Mouse (Mus musculus) stomach, postnatal 0 days (tissue): ENCODE measurements around the gene Chka. TPM values are rescaled to one million over a fixed set of nuclear protein-coding genes. Genes with fewer than 3 reads are reported as not detected.

ENCODE experiments used
- ATAC-seq: fragments of 200-750 bp; cut with Nextera tagmentation; 2 replicates; pipeline ENCODE4 v1.8.0; 2017; ENCODE audit not compliant: low FRiP score, low TSS enrichment
- DNase-seq: peaks from one replicate; pipeline ENCODE4 v3.0.0-alpha.2; 2016; ENCODE audit warnings: low spot score
- H3K27ac ChIP-seq: fragments of 300-500 bp; sonication (generic); replicated peaks from 2 replicates; pipeline ENCODE4 v1.5.1; 2014; ENCODE audit warnings: mild to moderate bottlenecking, control low read depth
- H3K27me3 ChIP-seq: fragments of 300-500 bp; sonication (generic); 2 replicates; pipeline ENCODE4 v1.6.1; 2014; ENCODE audit warnings: low read length; ENCODE audit not compliant: control insufficient read depth, insufficient read depth
- H3K36me3 ChIP-seq: fragments of 300-500 bp; sonication (generic); 2 replicates; pipeline ENCODE4 v1.6.1; 2014; ENCODE audit warnings: low read length, mixed read lengths; ENCODE audit not compliant: control insufficient read depth, insufficient read depth
- H3K4me1 ChIP-seq: fragments of 300-500 bp; sonication (generic); replicated peaks from 2 replicates; pipeline ENCODE4 v1.6.1; 2014; ENCODE audit warnings: antibody characterized with exemption; ENCODE audit not compliant: control insufficient read depth, insufficient read depth
- H3K4me2 ChIP-seq: fragments of 300-500 bp; sonication (generic); replicated peaks from 2 replicates; pipeline ENCODE4 v1.6.1; 2014; ENCODE audit warnings: low read depth, mild to moderate bottlenecking, control low read depth, moderate library complexity
- H3K4me3 ChIP-seq: fragments of 300-500 bp; sonication (generic); 2 replicates; pipeline ENCODE4 v1.5.1; 2014; ENCODE audit warnings: low read depth, low read length, control low read depth
- H3K9ac ChIP-seq: fragments of 300-500 bp; sonication (generic); 2 replicates; pipeline ENCODE4 v1.6.1; 2014; ENCODE audit warnings: mild to moderate bottlenecking, low read length, control low read depth, mixed read lengths
- H3K9me3 ChIP-seq: fragments of 300-500 bp; sonication (generic); 2 replicates; pipeline ENCODE4 v1.6.1; 2016; ENCODE audit warnings: low read length; ENCODE audit not compliant: control insufficient read depth
- CTCF ChIP-seq: IDR thresholded peaks from 2 replicates; pipeline ENCODE4 v1.5.1; 2016; ENCODE audit warnings: antibody characterized with exemption, low read depth, mild to moderate bottlenecking, moderate library complexity
- EP300 ChIP-seq: optimal IDR thresholded peaks from 2 replicates; pipeline ENCODE3; 2016; ENCODE audit warnings: antibody characterized with exemption
- WGBS: fragments of 180-500 bp; shearing (Covaris S2); extraction: QIAGEN DNeasy Blood & Tissue Kit; methylation state at CpG from one replicate; pipeline ENCODE4 v1.1.7; 2014; 5-methylcytosine and 5-hydroxymethylcytosine counted together
- polyA plus RNA-seq: library from polyadenylated mRNA; unstranded; fragments of >200 nt; fragmentation: Nextera tagmentation; extraction: Ambion mirVana; gene quantifications from 2 replicates; pipeline ENCODE4 v1.2.1, GENCODE M21; 2015

The Chka gene
- polyA plus RNA-seq = 21.2 and 24.2 TPM in 2 replicates

DNA sequence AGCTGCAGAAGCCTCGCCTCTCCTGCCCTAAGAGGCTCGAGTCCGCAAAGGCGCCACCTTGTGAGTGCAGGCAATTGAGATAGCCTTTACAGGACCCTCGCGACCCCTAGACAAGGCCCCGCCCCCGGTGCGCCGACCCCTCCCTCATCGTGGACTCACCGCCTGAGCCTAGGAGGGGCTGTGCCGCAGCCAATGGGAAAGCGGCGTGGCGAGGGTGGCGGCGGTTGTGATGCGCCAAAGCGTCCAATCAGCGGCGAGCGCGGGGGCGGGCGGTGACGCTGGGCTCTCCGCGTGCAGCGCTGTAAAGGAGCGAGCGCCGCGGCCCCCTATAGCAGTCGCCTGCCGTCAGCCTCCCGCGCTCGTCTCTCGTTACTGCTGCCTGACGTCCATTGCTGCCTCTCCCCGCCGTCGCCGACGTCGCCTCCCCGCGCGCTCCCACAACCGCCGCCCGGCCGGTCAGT is at the start of gene Chka:
Chka (plus strand) TSS at position 272 of the 461 bp plus-strand sequence.
- TF ChIP-seq EP300 = no peak
- TF ChIP-seq CTCF = peak; percentile 51
- Histone ChIP-seq H3K36me3 (no peaks in the 10 kb centered on the region), H3K9me3 (no peaks in the 10 kb centered on the region), H3K4me1 (peaks cover 8% of the 10 kb centered on the region), H3K9ac (peak within 1 kb of the TSS; percentile 91), H3K27ac (peak within 1 kb of the TSS; percentile 99), H3K27me3 (no peaks in the 10 kb centered on the region), H3K4me3 (peak within 1 kb of the TSS; percentile 82), H3K4me2 (peak within 1 kb of the TSS; percentile 91)
- under 1% methylated on average over 48 of the region's 54 CpGs for WGBS
- DNase-seq (peak; percentile 97), ATAC-seq (peak; percentile 95)

DNA sequence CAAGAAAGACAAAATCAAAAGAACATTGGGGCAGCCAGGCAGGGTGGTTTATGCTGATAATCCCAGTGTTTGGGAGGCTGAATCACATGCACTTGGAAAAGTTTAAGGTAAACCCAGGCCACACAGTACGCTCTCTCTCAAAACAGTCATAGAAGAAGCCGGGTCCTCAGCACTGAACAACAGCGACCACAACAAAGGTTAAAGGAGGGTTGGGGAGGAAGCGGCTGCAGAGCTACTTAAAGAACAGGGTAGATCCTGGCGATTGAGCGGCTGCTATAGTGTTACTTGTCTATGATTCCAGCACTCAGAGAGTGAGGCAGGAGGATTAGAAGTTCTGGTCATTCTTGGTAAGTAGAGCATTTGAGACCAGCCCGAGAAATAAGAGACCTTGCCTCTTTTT is 46.0 kb upstream of the Chka start:
- H3K4me3 ChIP-seq = no peak overlapping the region
- H3K4me2 ChIP-seq = no peak overlapping the region
- H3K4me1 ChIP-seq = no peaks in the 10 kb centered on the region
- peaks cover 26% of the 10 kb centered on the region for H3K36me3 ChIP-seq
- ATAC-seq (no peak), DNase-seq (no peak)
- TF ChIP-seq CTCF (no peak), EP300 (no peak)
- H3K27ac ChIP-seq = no peak overlapping the region
- H3K27me3 ChIP-seq = no peaks in the 10 kb centered on the region
- WGBS = 78% methylated on average over 7 of the region's 7 CpGs
- H3K9ac ChIP-seq = no peak overlapping the region
- no peaks in the 10 kb centered on the region for H3K9me3 ChIP-seq

DNA sequence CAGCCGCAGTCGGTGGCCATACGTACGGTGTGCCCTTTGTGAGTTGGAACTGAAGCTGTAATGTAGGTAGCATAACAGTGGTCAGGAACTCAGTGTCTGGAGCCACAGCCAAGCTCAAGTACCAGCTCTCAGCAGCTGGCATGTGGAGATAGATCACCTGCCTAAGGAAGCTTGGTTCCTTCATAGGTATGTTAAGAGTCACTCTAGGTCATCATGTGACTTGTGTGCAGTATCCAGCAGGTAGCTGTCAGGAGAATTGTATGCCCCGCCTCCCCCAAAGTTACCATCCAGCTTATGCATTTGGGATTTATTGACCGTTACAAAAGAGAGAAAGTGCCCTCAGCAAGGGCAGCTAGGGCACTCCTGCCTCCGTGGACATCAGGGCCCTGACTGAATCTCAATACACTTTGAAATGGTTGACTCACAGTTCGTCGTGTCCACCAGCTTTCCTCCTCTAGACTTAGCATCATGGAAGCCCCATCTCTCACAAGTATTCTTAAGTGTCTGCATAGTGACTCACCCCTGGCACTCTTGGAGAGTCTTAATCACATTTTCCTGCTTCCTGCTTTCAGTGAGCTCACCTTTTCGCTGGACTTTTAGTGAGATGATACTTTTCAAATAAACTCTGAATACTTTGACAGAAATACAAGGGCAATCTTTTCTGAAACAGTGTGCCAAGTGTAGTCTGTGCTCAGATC is 40.9 kb upstream of the Chka start:
- DNase-seq (no peak), ATAC-seq (no peak)
- peaks cover 23% of the 10 kb centered on the region for H3K36me3 ChIP-seq
- no peak overlapping the region for H3K27ac ChIP-seq
- H3K4me1 ChIP-seq = no peaks in the 10 kb centered on the region
- no peak overlapping the region for H3K4me3 ChIP-seq
- H3K9ac ChIP-seq = no peak overlapping the region
- no peaks in the 10 kb centered on the region for H3K9me3 ChIP-seq
- H3K27me3 ChIP-seq = no peaks in the 10 kb centered on the region
- TF ChIP-seq EP300 = no peak
- TF ChIP-seq CTCF = no peak
- no peak overlapping the region for H3K4me2 ChIP-seq
- 92% methylated on average over 10 of the region's 10 CpGs for WGBS

DNA sequence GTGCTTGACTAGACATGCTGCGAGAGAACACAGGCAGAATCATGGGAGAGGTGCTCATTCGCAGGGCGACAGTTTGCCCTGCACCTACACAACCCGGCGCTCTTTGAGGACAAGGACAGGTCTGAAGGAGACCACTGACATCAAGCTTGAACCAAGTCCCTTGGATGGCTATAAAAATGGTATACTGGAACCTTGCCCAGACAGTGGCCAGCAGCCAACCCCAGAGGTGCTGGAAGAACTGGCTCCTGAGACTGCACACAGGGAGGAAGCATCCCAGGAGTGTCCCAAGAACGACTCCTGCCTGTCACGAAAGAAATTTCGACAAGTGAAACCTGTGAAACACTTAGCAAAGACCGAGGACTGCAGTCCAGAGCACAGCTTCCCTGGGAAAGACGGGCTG is 37.1 kb upstream of the Chka start:
- no peak for TF ChIP-seq EP300
- no peak for TF ChIP-seq CTCF
- Histone ChIP-seq H3K9ac (no peak overlapping the region), H3K4me1 (no peaks in the 10 kb centered on the region), H3K9me3 (no peaks in the 10 kb centered on the region), H3K4me3 (no peak overlapping the region), H3K4me2 (no peak overlapping the region), H3K27ac (no peak overlapping the region), H3K27me3 (no peaks in the 10 kb centered on the region), H3K36me3 (peaks cover 16% of the 10 kb centered on the region)
- DNase-seq = no peak
- ATAC-seq = no peak
- WGBS = 83% methylated on average over 10 of the region's 10 CpGs

DNA sequence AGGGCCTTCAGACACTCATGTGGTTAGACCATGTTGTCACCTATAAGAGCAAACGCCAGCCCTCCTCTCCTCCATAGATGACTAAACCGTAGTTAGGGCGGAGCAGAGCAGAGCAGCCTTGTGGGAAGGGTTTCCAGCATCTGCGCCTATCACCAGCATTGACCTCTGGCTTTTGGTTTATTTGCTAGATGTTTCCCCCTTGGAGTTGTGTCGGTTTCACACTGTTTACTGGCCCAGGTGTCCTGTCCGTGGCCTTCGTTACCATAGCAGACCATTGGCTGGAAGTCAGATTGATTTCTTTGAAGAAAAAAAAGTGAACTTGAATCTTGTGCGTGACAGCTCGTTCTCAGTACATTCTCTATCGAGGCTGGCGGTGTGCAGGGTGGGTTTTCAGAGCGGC is 35.7 kb upstream of the Chka start:
- peaks cover 13% of the 10 kb centered on the region for H3K36me3 ChIP-seq
- DNase-seq = no peak
- no peak overlapping the region for H3K9ac ChIP-seq
- no peaks in the 10 kb centered on the region for H3K27me3 ChIP-seq
- H3K4me2 ChIP-seq = no peak overlapping the region
- H3K9me3 ChIP-seq = no peaks in the 10 kb centered on the region
- no peak for ATAC-seq
- H3K4me1 ChIP-seq = no peaks in the 10 kb centered on the region
- H3K27ac ChIP-seq = no peak overlapping the region
- no peak for TF ChIP-seq CTCF
- TF ChIP-seq EP300 = no peak
- WGBS = 67% methylated on average over 12 of the region's 12 CpGs
- no peak overlapping the region for H3K4me3 ChIP-seq

DNA sequence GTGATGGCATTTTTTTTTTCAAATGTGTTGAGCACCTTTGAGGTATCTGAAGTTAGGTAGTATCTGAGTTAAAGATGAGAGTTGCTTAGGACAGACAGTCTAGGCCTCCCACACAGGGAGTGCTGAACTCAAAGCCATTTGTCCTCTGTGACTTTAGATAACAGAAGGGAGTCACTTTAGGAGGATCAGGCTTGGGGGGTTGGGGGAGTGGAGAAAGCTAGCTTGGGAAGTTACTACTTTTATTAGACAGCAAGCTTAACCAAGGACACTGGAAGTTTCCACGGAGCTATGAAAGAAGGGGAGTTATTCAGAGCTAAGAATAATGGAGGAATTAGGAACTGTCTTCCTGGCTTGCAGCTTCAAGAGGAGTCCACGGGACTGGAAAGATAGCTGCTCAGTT is 32.5 kb upstream of the Chka start:
- H3K4me2 ChIP-seq = no peak overlapping the region
- H3K36me3 ChIP-seq = peaks cover 11% of the 10 kb centered on the region
- no peaks in the 10 kb centered on the region for H3K4me1 ChIP-seq
- no peak overlapping the region for H3K9ac ChIP-seq
- no peaks in the 10 kb centered on the region for H3K27me3 ChIP-seq
- TF ChIP-seq EP300 (no peak), CTCF (no peak)
- WGBS = 56% methylated on average over 2 of the region's 2 CpGs
- DNase-seq (no peak), ATAC-seq (no peak)
- no peak overlapping the region for H3K27ac ChIP-seq
- H3K4me3 ChIP-seq = no peak overlapping the region
- H3K9me3 ChIP-seq = no peaks in the 10 kb centered on the region
